Mouse (Mus musculus) A20 (cell line): ENCODE measurements around the gene Gm17581.
"Not testable (repeated sequence)": the region's sequence is repeated elsewhere in the genome, so short reads cannot be mapped to it uniquely, and the experiment has no call there.

Experiments
- DNase-seq: peaks from one replicate; pipeline ENCODE4 v3.0.0-alpha.2; 2011; ENCODE audit warnings: low read depth, low spot score

The Gm17581 gene

DNA sequence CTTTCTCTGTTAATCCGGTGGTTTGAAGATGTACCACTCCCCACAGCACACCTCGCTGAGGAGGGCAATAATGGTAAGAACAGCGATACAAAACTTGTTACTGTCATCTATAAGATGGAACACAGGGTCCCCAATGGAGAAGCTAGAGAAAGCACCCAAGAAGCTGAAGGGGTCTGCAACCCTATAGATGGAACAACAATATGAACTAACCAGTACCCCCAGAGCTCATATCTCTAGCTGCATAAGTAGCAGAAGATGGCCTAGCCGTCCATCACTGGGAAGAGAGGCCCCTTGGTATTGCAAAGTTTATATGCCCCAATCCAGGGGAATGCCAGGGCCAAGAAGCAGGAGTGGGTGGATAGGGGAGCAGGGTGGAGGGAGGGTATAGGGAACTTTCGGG is at the start of gene Gm17581:
Gm17581 (minus strand) TSS at position 101 of the 400 bp plus-strand sequence.
- not testable (repeated sequence) for DNase-seq

DNA sequence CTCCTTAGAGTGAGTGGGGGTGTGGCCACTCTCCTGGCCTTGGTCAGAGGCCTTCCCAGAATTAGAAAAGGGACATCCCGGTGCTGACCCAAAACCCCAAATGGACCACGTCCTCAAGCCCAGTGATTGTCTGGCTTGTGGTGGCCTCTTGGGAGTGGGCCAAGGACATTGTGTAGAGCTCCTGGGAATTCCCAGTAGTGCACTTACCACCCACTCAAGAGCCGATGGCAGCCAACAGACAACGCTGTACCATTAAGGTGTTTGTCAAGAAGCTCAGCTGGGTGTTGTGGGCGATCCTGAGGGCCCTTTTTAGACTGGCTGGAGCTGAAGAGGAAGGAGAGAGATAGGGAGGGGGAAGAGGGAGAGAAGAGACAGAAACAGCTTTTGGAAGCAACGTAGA is 48.9 kb upstream of the Gm17581 start:
- no peak for DNase-seq

DNA sequence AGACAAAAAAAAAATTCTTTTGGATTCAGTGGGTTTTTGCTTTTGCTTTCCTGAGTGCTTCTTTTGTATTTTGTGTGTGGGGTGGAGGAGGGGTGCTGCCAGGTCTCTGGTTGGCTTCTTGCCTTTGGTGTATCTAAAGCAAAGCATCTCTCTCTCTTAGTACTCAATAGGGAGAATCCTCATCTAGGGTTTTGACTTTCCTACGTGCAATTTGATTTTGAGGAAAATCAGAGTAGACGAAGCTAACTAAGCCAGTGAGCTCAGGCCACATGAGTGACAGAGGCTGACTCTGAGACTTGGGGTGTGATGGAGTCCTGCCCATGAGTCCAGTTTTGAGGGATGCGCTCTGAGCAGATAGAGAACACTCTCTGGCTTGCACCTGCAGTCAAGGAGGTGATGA is 43.8 kb upstream of the Gm17581 start:
- DNase-seq, result no peak

DNA sequence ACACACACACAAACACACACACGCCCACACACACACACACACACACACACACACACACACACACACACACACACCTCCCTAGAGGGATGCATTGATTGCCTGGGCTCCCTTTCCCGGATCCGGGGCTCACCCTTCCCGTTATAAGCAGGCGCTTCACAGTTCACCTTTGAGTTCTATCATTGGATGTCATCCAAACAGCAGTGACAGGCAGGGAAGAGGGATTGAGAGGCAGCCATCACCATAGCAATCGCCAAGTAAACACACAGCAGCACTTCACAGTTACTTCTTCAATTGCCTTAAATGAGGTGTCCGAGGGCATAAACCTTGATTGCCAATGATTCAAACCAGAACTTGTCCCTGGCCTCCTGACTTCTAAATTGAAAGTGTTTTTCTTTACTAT is 43.4 kb upstream of the Gm17581 start:
- no peak for DNase-seq

DNA sequence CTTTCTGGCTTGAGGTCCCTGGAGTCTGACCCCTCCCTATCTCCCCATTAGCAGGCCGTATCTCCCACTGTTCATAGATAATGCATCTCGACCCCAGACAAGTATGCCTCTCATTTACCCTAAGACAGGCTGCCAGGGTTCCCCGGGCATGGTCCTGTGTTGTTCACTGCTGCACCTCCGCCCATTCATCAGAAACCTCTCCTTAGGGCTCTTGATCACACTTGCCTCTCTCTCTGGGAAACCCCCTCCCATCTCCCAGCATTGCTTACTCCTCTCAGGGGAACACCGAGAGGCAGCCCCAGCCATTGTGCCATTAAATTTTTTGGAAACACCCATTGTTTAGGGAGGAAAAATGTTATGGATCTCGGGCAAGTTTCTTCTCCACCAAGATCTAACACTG is 42.3 kb upstream of the Gm17581 start:
- DNase-seq, result no peak

DNA sequence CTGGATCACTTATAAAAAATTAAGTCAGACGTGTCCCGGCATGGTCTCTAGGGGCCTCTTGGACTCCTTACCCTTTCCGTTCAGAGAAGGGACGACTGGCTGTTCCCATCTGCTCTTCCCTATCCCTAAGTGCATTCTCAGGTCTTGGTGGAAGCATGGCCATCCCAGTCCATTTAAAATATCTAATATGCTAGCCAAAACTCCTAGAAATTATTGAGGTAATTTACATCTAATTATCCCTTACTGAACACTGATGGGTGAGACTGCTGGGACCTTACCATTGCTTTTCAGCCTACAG is 42.0 kb upstream of the Gm17581 start:
- DNase-seq, result no peak

DNA sequence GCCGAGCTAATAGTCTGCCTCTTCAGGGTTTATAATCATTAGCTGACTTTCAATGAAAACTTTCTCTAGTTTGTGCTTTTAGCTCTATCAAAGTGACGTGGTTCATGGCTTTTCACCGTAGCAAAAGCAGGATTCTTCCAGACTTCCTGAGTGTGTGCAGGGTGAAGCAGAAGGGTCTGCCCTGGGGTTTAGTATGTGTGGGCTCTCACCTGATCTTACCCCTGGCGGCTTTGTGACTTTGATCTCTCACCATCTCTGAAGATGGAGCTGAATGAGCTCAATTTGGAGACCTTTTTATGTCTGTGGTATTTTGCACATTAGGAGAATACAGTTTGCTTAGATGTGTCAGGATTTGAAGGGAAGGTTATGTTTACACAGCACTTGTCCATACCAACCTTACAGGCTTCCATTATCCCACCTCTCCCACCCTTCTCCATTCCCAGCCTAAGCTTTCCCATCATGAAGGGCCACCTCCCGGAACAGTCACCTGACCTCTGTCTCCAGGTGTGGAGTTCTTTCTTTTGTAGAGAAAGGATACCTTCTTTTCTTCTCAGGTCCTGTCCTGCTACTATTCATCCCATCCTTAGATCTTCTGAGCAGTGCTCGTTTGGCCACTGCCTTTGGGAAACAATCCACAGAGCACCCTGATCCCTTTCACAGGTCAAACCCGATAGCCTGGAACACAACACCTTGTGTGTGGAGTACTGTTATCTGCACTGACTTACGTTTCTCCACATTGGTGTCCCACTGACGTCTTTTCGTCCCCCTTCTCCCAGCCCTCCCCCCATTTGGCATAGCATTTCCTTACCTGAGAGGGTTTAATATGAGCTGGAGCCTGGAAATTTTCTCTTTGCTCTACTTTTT is 41.4 kb upstream of the Gm17581 start:
- DNase-seq, result no peak

DNA sequence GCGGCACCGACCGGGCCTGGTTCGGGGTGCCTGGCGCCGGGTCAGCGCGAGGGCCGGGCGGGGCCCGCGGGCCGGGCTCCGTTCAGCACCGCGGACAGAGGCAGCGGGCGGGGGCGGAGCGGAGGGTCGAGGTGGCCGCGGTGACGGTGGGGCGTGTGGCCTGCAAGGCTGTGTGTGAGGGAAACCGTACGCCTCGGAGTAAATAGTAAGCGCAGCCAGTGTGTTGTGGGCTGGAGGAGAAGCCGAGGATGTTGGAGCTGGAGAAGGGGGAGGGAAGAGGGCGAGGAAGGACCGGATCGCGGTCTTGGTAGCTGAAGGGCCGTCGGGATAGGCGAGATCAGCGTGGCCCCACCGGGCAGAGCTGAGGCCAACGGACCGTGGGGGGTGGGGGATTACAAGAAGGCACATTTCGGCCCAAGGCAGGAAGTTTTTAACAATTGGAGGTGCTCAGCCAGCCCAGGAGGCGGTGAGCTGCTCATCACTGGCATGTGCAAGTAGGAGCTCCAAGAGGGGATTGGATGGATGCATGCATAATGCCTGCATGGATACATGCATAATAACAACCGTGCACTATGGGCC is 40.1 kb upstream of the Gm17581 start:
- DNase-seq, result no peak

DNA sequence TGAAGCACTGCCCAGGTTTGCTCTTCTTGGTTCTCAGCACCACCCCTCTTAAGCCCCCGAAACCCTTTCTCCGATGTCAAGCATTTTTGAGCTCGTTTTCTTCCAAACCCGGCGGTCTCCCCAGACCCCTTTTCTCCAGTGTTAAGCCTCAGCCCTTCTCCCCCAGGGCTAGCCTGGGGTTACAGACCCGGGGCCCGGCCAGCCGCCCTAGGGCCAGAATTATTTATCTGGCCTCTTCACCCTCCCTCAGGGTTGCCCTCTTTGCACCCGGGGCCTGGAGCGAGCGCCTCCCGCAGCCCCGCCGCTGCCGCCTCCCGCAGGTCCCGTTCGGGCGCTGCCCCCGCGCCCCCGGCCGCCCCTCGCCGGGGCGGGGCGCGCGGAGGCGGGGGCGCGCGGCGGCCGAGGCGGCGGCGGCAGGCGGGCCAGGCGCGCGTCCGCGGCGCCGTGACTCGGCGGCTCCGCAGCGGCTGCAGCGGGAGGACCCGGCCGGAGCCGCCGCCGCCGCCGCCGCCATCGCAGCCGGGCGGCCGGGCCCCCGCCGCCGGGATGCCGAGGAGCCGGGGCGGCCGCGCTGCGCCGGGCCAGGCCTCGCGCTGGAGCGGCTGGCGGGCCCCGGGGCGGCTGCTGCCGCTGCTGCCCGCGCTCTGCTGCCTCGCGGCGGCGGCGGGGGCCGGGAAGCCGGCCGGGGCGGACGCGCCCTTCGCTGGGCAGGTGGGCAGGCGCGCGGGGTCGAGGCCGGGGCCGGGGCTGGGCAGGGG is 39.4 kb upstream of the Gm17581 start, which contains the start of gene Mmp24:
Mmp24 (plus strand) TSS at position 416 of the 758 bp plus-strand sequence.
- no peak for DNase-seq

DNA sequence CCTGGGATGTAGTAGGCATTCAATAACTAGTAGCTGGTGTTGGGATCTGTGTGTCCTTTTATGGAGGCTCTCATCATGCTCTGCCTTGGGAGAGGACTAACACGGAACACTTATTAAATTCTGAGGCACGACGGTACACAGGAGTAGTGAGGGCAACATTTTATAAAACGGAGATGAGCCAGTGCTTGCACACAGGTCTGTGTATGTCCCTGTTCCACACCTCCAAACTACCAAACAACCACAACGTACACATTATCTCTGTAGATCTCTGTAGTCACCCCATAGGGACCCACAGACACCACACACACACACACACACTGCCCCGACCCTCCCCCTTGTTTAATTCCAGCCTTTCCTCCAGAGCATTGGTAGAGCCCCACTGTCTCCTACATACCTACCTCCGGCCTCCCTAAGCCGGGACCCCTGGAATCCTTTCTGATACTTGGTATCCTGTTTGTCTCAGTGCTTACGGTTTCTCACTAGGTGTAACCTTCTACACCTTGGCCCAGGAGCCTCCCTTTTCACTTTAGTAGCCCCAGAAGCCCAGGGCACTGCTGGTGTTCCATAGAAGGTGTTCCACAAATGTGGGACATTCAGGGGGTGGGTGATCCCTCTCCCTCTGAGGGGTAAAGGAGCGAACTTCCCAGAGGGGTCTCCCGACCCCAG is 38.7 kb upstream of the Gm17581 start:
- no peak for DNase-seq

DNA sequence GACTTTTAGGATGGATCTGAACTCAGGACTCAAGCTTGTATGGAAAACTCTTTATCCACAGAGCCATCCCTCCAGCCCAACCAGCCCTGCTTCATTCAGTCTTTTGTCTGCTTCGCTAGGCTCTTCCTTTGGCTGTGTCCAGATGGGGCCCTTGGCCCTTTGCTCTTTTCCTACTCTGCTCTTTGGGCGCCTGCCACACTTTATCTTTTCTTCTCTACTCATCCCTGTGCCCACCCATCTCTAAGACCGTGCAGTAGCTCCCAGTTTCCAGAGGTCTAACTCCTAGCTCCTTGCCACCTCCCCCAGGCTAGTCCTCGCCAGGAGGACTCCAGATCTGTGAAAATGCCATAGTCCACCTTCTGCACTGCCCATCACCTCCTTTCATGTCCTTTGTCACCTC is 38.0 kb upstream of the Gm17581 start:
- DNase-seq, result no peak

DNA sequence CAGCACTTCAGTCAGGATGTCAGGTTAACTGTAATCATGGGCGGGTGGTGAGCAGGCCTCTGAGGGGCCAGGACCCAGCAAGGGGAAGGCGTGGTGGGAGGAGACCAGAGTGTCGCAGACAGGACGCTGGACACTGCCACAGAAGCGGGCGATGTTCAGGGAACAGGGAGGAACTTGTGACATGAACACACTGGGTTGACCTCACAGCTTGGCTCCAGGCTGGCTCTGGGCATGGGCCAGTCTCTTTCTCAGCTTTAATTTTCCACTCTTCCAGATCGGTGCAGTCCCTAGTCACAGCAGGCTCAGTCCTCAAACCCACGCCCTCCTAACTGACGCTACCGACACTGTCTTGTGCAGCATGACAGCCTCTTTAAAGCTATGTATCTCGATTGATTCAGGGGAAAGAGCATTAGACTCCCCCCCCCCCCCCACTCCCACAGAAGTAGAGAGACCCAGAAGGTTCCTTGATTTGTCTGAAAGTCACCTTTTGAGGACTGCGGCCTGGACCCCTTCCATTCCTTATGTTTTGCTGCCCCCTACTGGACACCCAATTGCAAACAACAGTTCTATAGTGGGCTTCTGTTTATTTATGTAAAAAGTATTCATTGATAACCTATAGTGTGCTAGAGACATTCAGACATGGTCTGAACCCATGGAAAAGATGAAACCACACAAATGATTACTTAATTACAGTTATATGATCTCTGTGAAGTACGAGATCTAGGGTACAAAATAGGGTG is 29.2 kb upstream of the Gm17581 start:
- DNase-seq, result peak; percentile 72

DNA sequence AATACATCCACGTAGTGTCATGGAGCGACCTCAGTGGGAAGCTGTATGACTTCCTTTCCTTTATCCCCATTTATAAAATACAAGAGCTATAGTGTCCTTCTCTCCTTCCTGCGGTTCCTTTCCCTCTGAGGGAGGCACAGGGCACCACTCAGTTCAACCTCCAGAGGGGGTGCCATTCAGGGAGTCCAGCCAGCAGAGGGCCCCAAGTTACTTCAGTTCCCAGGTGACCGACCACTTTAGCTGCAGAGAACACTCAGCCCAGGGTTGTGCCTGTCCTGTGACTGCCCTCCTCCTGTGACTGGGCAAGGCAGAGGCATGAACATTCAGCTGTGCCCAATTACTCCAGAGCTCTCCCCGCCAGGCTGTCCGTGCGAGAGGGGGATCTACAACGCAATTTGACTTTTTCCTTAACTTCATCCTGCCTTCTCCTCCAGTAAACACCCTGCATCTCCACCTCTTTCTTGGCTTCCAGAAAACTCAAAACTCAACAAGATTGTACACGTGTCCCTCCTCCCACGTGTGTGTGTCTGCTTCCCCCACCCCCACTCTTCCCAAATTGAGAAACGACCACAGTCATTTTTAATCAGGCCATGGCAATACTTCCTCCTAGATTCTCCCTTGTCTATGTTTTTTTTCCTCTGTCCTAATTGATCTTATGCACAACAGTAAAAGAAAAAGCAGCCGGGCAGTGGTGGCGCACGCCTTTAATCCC is 21.3 kb upstream of the Gm17581 start:
- DNase-seq, result peak; percentile 45

DNA sequence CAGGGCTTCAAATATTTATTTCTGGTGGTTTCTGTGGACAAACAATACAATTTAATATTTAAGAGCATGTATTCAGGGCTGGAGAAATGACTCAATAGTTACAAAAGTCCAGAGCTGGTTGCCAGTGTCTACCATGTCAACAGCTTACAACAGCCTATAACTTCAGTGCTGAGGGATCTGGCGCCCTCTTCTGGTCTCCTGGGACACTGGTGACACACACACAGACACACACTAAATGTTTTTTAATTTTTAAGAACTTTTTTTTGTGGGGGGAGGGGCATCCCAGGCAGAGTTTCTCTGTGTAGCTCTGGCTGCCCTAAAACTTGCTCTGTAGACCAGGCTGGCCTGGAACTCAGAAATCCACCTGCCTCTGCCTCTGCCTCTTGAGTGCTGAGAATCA is 20.1 kb upstream of the Gm17581 start:
- peak; percentile 82 for DNase-seq

DNA sequence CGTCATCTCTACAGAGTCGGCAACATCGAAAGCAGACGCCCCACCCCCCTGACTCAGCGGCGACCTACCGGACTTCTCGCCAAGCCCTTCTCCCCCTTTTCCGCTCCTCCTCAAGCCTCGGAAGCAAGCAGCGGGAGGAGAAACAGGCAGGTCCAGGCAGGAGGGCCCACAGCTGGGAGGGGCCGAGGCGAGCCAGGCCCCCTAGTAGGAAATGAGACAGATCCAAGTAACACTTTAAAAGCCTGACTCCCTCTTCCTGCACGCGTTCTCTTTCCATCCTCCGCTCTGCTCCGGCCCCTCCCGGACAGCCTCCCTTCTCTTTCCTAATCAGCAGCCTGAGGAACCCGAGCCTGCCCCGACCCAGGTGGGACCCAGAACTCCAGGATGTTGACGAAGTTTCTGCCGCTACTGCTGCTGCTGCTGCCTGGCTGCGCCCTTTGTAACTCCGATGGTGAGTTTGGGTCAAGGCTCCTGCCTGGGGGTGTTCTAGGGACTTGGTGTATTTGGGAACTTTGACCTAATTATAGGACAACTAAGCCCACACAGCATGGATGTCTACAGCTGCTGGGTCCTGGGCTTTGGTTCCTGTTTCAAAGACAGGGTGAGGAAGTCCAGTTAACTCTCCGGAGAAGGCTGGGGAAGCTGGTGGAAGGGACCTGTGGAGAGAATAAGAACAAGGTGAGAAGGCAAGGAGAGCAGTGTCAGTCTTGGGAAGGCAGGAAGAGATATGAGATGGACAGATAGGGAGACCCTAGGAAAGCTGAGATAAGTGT is 15.5 kb upstream of the Gm17581 start, which contains the start of gene Procr:
Procr (plus strand) TSS at position 104 of the 773 bp plus-strand sequence.
- no peak for DNase-seq

DNA sequence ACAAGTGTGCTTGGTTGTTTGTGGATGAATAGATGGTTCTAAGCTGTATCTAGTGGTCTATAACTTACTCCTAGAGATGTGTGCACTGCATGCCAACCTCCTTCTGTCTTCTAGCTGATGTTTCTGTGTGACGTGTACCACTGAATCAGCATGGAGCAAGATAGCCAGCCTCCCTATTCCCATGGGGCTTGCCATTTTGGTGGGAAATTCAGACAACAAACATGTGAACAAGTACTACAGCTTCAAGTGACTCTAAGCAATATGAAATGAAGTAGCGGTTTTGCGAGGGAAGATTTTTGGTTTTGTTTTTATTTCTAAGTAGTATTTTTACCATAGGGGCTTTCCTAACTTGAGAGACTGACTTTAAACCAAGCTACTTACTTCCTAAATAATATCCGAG is 13.7 kb upstream of the Gm17581 start:
- DNase-seq, result peak; percentile 78

DNA sequence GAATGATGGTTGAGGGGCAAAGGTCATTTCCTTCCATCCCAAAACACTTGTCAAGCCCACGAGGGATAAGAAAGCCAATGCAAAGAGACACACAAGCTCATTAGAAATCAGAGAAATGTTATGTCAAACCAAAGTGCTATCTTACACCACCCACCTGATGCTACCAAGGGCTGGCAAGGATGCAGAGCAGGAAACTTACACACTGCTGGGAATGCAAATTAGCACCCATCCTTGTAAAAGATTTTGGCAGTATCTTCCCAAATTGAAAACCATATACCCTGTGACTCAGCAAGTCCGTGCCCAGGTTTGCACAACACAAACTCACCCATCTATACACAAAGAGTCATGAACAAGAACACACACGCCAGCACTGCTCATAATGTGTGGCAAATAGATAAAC is 9.8 kb upstream of the Gm17581 start:
- no peak for DNase-seq

DNA sequence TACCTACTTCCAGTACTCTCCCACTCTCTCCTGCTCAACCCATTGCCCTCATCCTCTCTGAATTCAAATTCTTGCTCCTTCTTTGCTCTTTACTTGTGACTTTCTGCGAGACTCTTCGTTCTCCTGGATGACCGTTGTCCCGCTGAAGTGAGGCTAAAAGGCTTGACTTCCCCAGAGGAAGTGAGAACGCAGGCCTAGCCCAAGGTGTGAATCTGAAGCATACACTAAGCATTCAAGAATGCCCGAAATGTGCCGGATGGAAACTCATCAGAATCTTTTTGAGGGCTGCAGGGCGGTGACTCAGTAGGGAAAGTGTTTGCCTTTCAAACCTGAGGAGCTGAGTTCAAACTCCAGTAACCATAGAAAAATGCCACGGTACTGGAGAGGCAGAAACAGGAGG is 7.7 kb upstream of the Gm17581 start:
- no peak for DNase-seq

DNA sequence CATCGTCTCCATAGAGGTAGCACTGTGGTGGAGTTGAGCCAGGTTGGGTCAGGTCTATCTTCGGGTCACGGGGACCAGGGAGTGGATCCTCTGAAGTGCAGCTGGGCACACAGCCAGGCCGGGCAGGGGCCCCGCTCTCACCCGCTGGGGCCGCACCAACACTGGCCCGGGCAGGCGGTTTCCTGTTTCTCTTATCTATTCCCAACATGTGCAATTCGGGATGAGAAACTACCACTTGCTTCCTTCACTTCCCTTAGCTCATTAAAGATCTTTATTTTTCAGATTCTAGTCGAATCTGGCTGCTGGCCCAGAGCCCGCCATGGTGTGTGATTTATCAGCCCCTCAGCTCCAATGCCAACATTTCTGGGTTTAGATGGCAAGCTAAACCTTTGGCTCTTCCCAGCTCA is 7.3 kb upstream of the Gm17581 start:
- no peak for DNase-seq

DNA sequence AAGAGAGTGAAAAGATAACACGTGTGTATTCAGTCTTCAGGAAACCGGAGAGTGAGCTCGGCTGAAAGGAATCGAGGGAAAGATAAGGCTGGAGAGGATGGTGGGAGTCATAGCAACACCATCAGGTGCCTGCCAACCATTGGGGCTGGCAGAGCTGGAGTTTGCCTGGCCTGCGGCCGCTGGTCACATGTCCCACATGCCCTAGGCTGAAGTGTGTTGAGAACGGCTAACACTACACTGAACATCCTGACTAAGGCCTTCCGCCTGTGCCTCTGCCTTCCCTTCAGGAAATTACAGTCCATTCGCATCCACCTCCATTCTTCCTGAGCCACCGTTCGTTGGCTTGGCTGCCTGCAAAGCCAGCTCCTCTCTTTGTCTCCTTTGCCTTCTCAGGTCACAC is 6.5 kb upstream of the Gm17581 start:
- no peak for DNase-seq
